Mouse (Mus musculus): ENCODE results near the gene Grid1. TPM values are rescaled to one million over a fixed set of nuclear protein-coding genes. Genes with fewer than 3 reads are reported as not detected.

Gene Grid1
- total RNA-seq, 2 experiments from 2014 or later = not detected

- ATAC-seq (replicated peaks; ENCODE audit: low FRiP score, poor library complexity, severe bottlenecking) = no peak
Measured at GRCm38 (mm10) chr14:35309201-35309600, 489.3 kb downstream of the Grid1 start.

DNA sequence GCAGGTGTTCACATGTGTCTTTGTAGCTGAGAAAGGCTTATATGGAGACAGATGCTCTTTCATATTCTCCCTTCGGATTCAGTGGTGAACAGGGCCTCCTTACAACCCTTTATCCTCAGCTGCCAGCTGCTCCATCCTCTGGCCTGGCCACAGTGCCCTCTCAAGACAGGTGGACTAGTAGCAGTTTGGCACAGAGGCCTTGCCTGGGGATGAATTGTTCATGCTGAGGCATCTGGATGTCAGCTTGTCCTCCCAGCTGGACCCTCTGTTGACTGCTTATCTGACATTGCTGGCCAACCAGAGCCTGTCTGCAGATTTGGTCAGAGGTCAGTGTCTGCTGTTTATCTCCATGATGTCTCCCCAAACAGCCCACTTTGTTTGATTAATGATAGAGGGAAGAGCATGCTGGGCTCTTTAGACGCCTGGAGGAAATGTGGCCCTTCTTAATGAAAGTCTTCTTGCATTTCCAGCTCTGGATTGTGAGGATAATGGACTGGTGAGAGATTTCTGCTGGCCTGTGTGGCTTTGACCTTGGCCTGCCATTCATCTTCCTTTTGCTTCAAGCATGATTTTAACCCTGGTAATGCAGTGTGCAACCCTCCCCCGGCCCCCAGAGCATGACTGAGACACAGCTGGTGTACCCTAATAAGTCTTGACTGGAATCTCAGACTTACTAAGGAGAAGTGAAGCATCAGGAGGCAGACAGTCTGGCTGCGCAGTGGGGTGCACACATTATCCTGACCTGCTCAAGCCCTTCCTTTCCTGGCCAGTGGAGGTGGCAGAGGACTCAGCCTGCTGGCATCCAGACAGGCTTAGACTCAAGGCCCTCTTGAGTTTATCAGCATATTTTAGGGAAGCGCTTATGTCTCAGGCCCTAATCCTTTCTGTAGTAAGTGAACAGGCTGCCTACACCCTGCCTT lies 493.7 kb downstream of the Grid1 start:
- ATAC-seq (replicated peaks; ENCODE audit: low FRiP score, poor library complexity, severe bottlenecking) = no peak

- ATAC-seq (replicated peaks; ENCODE audit: low FRiP score, poor library complexity, severe bottlenecking) = no peak
Measured at GRCm38 (mm10) chr14:35326306-35326705, 506.4 kb downstream of the Grid1 start.

GRCm38 (mm10) chr14:35336561-35336960 lies 516.7 kb downstream of the Grid1 start:
- no peak for ATAC-seq (replicated peaks; ENCODE audit: low FRiP score, poor library complexity, severe bottlenecking)

- no peak for ATAC-seq (replicated peaks; ENCODE audit: low FRiP score, poor library complexity, severe bottlenecking)
Measured at GRCm38 (mm10) chr14:35356011-35356410, 536.1 kb downstream of the Grid1 start.

GRCm38 (mm10) chr14:35356480-35357085 lies 536.7 kb downstream of the Grid1 start:
- ATAC-seq (replicated peaks; ENCODE audit: low FRiP score, poor library complexity, severe bottlenecking) = no peak

- no peak for ATAC-seq (replicated peaks; ENCODE audit: low FRiP score, poor library complexity, severe bottlenecking)
Measured at GRCm38 (mm10) chr14:35358136-35358821, 538.4 kb downstream of the Grid1 start.

DNA sequence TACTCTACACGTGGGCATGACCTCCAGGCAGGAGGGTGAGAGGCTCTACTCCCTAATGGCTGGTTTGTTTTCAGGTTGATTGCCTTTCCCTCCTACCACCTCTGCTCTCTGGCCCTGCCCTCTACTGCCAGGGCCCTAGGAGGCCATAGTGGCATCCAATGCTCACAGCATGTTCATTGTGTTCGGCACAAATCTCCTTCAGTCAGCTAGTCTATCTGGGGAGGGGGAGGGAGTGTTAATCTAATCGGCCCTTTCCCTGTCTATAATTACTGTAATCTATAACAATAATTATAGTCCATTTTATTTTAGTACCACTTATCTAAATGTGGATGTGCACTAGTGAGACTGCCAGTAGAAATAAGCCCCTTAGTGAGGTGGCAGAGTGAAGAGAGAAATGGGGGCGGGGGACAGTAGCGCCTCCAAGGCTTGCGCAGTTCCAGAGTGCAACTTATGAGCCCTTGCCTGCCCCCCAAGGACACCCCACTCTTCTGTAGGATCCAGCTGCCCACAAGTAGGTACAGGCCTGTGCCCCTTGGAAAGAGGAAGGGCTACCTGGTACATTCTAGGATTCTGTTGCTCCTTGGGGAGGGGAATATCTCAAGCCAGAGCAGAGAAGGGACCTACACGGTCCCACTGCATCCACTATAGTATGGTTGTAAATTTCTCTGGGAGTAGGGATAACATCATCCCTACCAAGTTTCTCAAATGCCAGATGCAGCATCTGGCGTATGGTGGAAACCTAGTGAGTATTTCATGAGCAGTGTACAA lies 545.5 kb downstream of the Grid1 start:
- ATAC-seq (replicated peaks; ENCODE audit: low FRiP score, poor library complexity, severe bottlenecking) = no peak

- no peak for ATAC-seq (replicated peaks; ENCODE audit: low FRiP score, poor library complexity, severe bottlenecking)
Measured at GRCm38 (mm10) chr14:35374374-35374773, 554.5 kb downstream of the Grid1 start.

- no peak for ATAC-seq (replicated peaks; ENCODE audit: low FRiP score, poor library complexity, severe bottlenecking)
Measured at GRCm38 (mm10) chr14:35393591-35393990, 573.7 kb downstream of the Grid1 start.

DNA sequence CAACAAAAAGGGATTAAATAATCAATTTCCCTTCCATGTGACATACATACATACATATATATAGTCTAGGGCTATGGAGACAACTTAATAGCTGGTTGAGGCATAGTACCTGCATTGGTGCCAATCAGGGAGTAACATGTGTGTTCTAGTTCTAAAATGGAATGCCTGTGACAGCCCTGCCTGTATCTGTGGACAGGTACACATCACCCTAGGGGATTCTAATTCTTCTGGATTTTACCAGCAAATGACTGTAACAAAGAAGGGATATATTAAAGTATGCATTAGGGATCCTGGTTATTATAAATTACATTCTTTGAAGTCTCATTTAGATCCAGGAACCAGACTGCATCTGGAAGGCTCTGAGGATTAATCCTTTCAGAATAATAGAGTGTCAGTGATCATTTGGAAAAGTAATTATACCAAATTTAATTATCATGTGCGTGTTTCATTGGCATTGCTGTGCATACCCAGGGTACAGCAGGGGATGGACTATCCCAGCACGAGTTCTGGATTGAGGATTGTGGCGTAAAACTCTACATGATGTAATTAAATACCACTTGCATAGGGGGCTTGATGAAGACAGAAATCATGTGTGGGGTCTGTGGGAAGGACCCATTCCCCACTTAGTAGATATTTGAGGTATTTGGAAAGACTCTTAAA lies 584.5 kb downstream of the Grid1 start:
- no peak for ATAC-seq (replicated peaks; ENCODE audit: low FRiP score, poor library complexity, severe bottlenecking)

DNA sequence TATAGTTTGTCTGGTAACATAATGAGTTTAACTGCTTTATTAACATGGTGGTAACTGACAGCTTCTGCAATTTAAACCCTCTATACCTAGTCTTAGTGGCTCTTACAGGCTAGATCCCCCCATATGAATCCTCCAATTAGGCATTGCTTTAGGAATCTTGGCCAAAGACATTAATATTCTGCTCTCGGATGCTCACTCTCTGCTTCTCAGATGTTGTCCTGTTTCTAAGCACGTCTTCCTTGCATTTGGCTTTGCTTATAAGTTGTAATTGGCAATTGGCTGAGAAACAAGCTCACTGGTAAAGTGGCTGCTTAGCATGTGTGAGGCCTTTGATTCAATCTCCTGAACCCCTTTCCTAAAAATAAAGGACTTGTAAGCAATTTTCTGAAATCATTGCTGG lies 610.4 kb downstream of the Grid1 start:
- no peak for ATAC-seq (replicated peaks; ENCODE audit: low FRiP score, poor library complexity, severe bottlenecking)

DNA sequence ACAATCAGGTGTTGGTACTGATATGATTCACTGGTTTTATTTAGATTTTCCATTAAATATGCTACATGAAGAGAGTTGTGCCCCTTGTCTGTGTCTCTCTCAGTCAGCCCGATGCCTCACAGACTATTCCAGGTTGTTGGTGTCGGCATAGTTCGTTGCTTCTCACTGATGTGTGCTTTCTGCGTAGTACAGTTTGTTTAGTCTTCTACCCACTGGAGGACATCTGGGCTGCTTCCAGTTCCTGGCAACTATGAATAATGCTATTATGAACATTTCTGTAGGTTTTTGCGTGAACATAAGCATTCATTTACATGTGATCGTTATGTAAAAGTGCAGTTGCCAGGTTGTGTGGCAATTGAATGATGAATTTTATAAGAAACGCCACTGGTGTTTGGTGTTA lies 633.8 kb downstream of the Grid1 start:
- ATAC-seq (replicated peaks; ENCODE audit: low FRiP score, poor library complexity, severe bottlenecking) = no peak

DNA sequence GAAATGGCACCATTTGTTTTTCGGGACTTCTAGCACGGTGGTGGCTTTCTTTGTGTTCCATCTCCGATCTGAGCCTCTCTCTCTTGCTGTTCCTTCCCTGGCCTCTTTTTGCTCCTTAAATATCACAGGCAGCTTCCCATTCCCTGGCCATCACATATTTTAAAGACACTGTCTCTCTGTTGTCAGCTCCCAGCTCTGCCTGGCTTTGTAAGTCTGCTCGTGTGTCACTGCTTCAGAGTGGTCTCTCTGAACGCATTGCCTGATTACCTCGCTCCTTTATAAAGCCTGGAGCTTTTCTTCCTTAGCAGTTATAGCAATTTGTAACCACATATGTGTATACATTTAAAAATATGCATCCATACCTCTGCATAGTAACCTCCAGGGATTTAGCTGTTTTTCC lies 648.3 kb downstream of the Grid1 start:
- ATAC-seq (replicated peaks; ENCODE audit: low FRiP score, poor library complexity, severe bottlenecking) = no peak

DNA sequence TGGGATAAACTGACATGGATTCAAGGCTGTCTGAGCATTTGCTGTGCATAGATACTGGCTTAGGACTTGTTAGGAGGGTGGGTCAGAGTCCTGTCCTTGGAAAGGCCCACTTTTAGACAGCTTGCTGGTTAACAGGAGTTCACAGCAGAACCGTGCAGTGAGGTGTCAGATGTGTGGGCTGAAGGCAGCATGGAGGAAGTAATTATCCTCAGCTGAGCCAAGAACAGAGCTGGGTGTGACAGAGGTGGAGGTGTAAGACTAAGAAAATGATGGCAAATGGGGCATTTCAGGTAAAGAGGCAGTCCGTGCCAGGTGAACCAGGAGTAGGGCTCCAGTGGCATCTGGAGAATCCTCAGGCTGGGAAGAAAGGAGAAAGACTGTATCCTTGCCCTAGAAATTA lies 666.1 kb downstream of the Grid1 start:
- ATAC-seq (replicated peaks; ENCODE audit: low FRiP score, poor library complexity, severe bottlenecking) = no peak

GRCm38 (mm10) chr14:35502324-35502723 lies 682.4 kb downstream of the Grid1 start:
- no peak for ATAC-seq (replicated peaks; ENCODE audit: low FRiP score, poor library complexity, severe bottlenecking)

DNA sequence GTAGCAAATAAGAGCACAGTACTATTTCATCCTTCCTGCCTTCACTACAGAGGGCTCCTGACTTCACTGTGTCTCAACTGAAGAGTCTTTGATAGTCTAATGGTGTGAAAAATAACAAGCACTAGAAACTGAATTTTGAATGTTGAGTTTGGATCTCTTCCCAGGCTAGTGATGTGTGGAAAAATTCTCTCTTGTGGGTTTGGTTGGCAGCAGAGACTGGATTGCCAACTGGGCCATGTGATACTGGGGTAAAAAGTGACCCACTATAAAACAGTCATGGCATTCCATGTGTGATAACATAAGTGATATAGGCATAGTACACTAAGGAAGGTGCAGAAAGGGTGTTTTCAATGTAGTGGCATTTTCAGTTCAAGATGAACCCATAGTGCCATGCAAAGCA lies 699.5 kb downstream of the Grid1 start:
- ATAC-seq (replicated peaks; ENCODE audit: low FRiP score, poor library complexity, severe bottlenecking) = no peak

GRCm38 (mm10) chr14:35538835-35539234 lies 718.9 kb downstream of the Grid1 start:
- ATAC-seq (replicated peaks; ENCODE audit: low FRiP score, poor library complexity, severe bottlenecking) = no peak

GRCm38 (mm10) chr14:35541254-35541991 lies 721.5 kb downstream of the Grid1 start:
- ATAC-seq (replicated peaks; ENCODE audit: low FRiP score, poor library complexity, severe bottlenecking) = no peak
